Mouse (Mus musculus): Measurements from ENCODE around the gene Kcnn3. TPM values are rescaled to one million over a fixed set of nuclear protein-coding genes. Genes with fewer than 3 reads are reported as not detected.

Gene Kcnn3
- polyA plus RNA-seq, 1 experiment = not detected

GRCm38 (mm10) chr3:89626556-89626955, 106.6 kb downstream of the Kcnn3 start:
- H3K27ac ChIP-seq (ENCODE audit: control insufficient read depth, insufficient read depth, low read depth, low read length, poor library complexity) = no peak overlapping the region
- no peak overlapping the region for H3K4me3 ChIP-seq (replicated peaks; ENCODE audit: control insufficient read depth, low read depth, low read length)
- WGBS = 42% methylated on average over 4 of the region's 4 CpGs
- TF ChIP-seq CTCF (IDR thresholded peaks at IDR 0.05; ENCODE audit: control insufficient read depth, insufficient read depth, low read length) = no peak
- no peak for TF ChIP-seq POLR2A (IDR thresholded peaks at IDR 0.05; ENCODE audit: borderline replicate concordance, control insufficient read depth, low read depth, low read length)
- no peaks in the 10 kb centered on the region; the same call in 1 of the 2 replicates for H3K4me1 ChIP-seq (ENCODE audit: control insufficient read depth, insufficient read depth, low read length)

GRCm38 (mm10) chr3:89629811-89630210, 109.8 kb downstream of the Kcnn3 start:
- no peak for TF ChIP-seq POLR2A (IDR thresholded peaks at IDR 0.05; ENCODE audit: borderline replicate concordance, control insufficient read depth, low read depth, low read length)
- no peak for TF ChIP-seq CTCF (IDR thresholded peaks at IDR 0.05; ENCODE audit: control insufficient read depth, insufficient read depth, low read length)
- Histone ChIP-seq H3K27ac (ENCODE audit: control insufficient read depth, insufficient read depth, low read depth, low read length, poor library complexity) (no peak overlapping the region), H3K4me1 (ENCODE audit: control insufficient read depth, insufficient read depth, low read length) (peaks cover 3% of the 10 kb centered on the region; the same call in 1 of the 2 replicates), H3K4me3 (replicated peaks; ENCODE audit: control insufficient read depth, low read depth, low read length) (no peak overlapping the region)
- WGBS = 83% methylated on average over 3 of the region's 3 CpGs

DNA sequence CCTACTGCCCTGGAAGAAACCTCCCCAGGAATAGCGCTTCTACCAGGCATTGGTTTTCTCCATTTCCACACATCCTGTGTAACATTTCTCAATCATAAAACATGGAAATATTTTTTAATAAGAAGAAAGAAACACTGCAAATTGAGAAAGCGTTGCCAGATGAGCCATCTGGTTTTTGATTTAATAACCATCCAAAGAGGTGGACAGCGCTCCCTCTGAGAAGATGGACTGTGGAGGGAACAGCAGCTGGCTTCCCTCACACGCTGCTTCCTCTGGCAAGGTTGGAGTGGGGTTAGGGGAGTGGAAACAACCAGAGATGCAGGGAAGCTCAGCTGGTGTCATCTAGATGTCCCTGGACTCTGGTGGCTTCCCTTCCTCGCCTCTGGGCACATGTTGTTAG, 111.8 kb downstream of the Kcnn3 start:
- no peak overlapping the region for H3K4me3 ChIP-seq (replicated peaks; ENCODE audit: control insufficient read depth, low read depth, low read length)
- no peak overlapping the region for H3K27ac ChIP-seq (ENCODE audit: control insufficient read depth, insufficient read depth, low read depth, low read length, poor library complexity)
- TF ChIP-seq POLR2A (IDR thresholded peaks at IDR 0.05; ENCODE audit: borderline replicate concordance, control insufficient read depth, low read depth, low read length) (no peak), CTCF (IDR thresholded peaks at IDR 0.05; ENCODE audit: control insufficient read depth, insufficient read depth, low read length) (no peak)
- WGBS = 71% methylated on average over 5 of the region's 5 CpGs
- peaks cover 3% of the 10 kb centered on the region; the same call in 1 of the 2 replicates for H3K4me1 ChIP-seq (ENCODE audit: control insufficient read depth, insufficient read depth, low read length)

DNA sequence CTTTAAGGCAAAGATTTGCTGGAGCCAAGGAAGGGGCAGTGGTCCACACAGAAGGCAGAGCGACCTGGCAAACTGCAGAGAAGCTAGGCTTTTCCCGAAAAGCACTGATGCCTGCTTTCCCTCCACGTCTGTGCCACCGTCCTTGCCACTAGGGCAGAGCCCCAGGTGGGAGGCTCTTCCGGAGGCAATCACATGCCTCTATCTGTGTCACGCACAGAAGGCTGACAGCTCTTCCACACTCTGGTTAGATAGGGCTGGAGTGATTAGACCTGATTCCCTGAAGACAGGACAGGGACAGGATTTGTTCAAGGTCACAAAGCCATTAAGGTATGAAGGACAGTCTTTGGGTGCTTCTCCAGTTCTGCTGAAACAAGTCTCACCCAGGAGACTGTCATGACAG, 113.6 kb downstream of the Kcnn3 start:
- Histone ChIP-seq H3K27ac (ENCODE audit: control insufficient read depth, insufficient read depth, low read depth, low read length, poor library complexity) (no peak overlapping the region), H3K4me1 (ENCODE audit: control insufficient read depth, insufficient read depth, low read length) (peaks cover 3% of the 10 kb centered on the region; the same call in 1 of the 2 replicates), H3K4me3 (replicated peaks; ENCODE audit: control insufficient read depth, low read depth, low read length) (no peak overlapping the region)
- TF ChIP-seq CTCF (IDR thresholded peaks at IDR 0.05; ENCODE audit: control insufficient read depth, insufficient read depth, low read length) = no peak
- no peak for TF ChIP-seq POLR2A (IDR thresholded peaks at IDR 0.05; ENCODE audit: borderline replicate concordance, control insufficient read depth, low read depth, low read length)
- WGBS = 85% methylated on average over 6 of the region's 6 CpGs

DNA sequence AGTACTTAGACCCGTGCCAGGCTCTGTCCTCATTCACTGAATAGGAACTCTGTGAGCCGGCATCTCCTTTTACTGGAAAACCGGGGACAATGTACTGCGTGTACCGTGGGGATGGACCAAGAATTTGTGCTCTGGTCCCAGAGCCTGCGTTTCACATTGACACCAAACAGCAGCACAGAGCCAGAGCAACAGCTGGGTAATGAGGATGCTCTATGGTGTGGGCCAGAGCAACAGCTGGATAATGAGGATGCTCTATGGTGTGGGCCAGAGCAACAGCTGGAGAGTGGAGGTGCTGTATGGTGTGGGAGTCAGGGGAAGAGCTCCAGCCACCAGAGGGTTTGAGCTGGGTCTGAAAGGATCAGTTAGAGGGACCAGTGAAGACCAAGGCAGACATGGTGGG, 114.0 kb downstream of the Kcnn3 start:
- Histone ChIP-seq H3K4me3 (replicated peaks; ENCODE audit: control insufficient read depth, low read depth, low read length) (no peak overlapping the region), H3K4me1 (ENCODE audit: control insufficient read depth, insufficient read depth, low read length) (peaks cover 3% of the 10 kb centered on the region; the same call in 1 of the 2 replicates), H3K27ac (ENCODE audit: control insufficient read depth, insufficient read depth, low read depth, low read length, poor library complexity) (no peak overlapping the region)
- WGBS = 85% methylated on average over 6 of the region's 6 CpGs
- TF ChIP-seq CTCF (IDR thresholded peaks at IDR 0.05; ENCODE audit: control insufficient read depth, insufficient read depth, low read length) (no peak), POLR2A (IDR thresholded peaks at IDR 0.05; ENCODE audit: borderline replicate concordance, control insufficient read depth, low read depth, low read length) (no peak)

- no peak for TF ChIP-seq POLR2A (IDR thresholded peaks at IDR 0.05; ENCODE audit: borderline replicate concordance, control insufficient read depth, low read depth, low read length)
- no peak for TF ChIP-seq CTCF (IDR thresholded peaks at IDR 0.05; ENCODE audit: control insufficient read depth, insufficient read depth, low read length)
- Histone ChIP-seq H3K4me3 (replicated peaks; ENCODE audit: control insufficient read depth, low read depth, low read length) (no peak overlapping the region), H3K4me1 (ENCODE audit: control insufficient read depth, insufficient read depth, low read length) (no peaks in the 10 kb centered on the region; the same call in 1 of the 2 replicates), H3K27ac (ENCODE audit: control insufficient read depth, insufficient read depth, low read depth, low read length, poor library complexity) (no peak overlapping the region)
- WGBS = under 1% methylated on average over 3 of the region's 3 CpGs
These were observed 120.8 kb downstream of the Kcnn3 start for GRCm38 (mm10) chr3:89640804-89641203.

DNA sequence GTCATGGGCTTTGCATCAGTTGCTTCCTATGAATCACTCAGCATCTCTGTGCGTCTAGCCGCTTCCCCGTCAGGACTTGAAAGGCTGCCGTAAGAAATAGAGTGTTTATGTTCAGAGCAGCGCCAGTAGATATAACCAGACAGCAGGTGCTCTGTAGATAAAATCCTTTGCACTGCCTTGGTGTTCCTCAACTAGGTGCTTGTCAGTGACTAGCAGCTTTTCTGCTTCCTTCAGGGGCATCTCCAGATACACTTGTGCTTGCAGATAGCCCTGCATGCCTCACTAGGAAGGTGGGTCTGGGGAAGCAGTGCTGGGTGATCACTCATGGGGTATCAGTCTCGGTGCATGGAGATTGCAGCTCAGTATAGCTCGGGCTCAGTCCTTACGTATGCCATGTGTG, 123.4 kb downstream of the Kcnn3 start:
- no peak overlapping the region for H3K4me3 ChIP-seq (replicated peaks; ENCODE audit: control insufficient read depth, low read depth, low read length)
- WGBS = 69% methylated on average over 8 of the region's 8 CpGs
- H3K4me1 ChIP-seq (ENCODE audit: control insufficient read depth, insufficient read depth, low read length) = no peaks in the 10 kb centered on the region; the same call in 1 of the 2 replicates
- H3K27ac ChIP-seq (ENCODE audit: control insufficient read depth, insufficient read depth, low read depth, low read length, poor library complexity) = no peak overlapping the region
- TF ChIP-seq POLR2A (IDR thresholded peaks at IDR 0.05; ENCODE audit: borderline replicate concordance, control insufficient read depth, low read depth, low read length) (no peak), CTCF (IDR thresholded peaks at IDR 0.05; ENCODE audit: control insufficient read depth, insufficient read depth, low read length) (no peak)

- TF ChIP-seq CTCF (IDR thresholded peaks at IDR 0.05; ENCODE audit: control insufficient read depth, insufficient read depth, low read length) = no peak
- no peak for TF ChIP-seq POLR2A (IDR thresholded peaks at IDR 0.05; ENCODE audit: borderline replicate concordance, control insufficient read depth, low read depth, low read length)
- H3K27ac ChIP-seq (ENCODE audit: control insufficient read depth, insufficient read depth, low read depth, low read length, poor library complexity) = no peak overlapping the region
- 64% methylated on average over 5 of the region's 5 CpGs for WGBS
- H3K4me1 ChIP-seq (ENCODE audit: control insufficient read depth, insufficient read depth, low read length) = no peaks in the 10 kb centered on the region; the same call in 1 of the 2 replicates
- H3K4me3 ChIP-seq (replicated peaks; ENCODE audit: control insufficient read depth, low read depth, low read length) = no peak overlapping the region
These were observed 126.9 kb downstream of the Kcnn3 start for GRCm38 (mm10) chr3:89646813-89647255.
